Mouse (Mus musculus): ENCODE measurements around the gene Dpf3. TPM values are rescaled to one million over a fixed set of nuclear protein-coding genes. Genes with fewer than 3 reads are reported as not detected.
A peak's percentile ranks its signal among the peaks of the same experiment; 100 is the strongest.

Gene Dpf3
- polyA plus RNA-seq, 1 experiment from 2014 or later: 7.8 TPM

DNA sequence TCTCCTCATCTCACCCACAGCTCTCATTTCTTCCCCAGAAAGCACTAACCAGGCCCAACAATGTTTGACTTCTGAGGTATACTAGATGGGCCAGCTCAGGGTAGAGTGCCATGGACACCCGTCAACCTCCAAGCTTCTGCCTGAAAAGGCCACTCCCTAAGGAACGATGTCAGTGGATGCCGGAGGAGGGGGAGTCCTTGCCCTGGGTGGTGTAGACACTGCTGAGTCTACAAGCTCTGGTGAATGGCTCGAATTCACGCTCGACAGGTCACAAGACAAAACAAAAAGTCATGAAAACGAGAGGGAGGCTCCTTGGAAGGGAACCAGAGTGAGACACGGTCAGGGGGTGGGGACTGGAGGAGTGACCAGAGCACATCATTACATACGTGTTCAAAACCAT, 17.4 kb downstream of the Dpf3 start:
- Histone ChIP-seq H3K4me2 (ENCODE audit: low read length) (no peak overlapping the region), H3K4me1 (replicated peaks; ENCODE audit: insufficient read depth, low read length) (peaks cover 19% of the 10 kb centered on the region), H3K27ac (no peak overlapping the region; the same call in 1 of the 2 replicates), H3K9me3 (replicated peaks; ENCODE audit: low read length) (no peaks in the 10 kb centered on the region), H3K4me3 (replicated peaks; ENCODE audit: low read depth, low read length) (no peak overlapping the region), H3K36me3 (ENCODE audit: insufficient read depth, low read length) (no peaks in the 10 kb centered on the region), H3K9ac (ENCODE audit: low read depth, low read length) (no peak overlapping the region), H3K27me3 (ENCODE audit: insufficient read depth, low read length) (no peaks in the 10 kb centered on the region)
- TF ChIP-seq CTCF (IDR thresholded peaks at IDR 0.05; ENCODE audit: low read depth): no peak
- DNase-seq (ENCODE audit: low spot score) (peak; percentile 66), ATAC-seq (replicated peaks; ENCODE audit: low FRiP score, low read depth) (0 out of 2 replicates have a peak, but pooled peaks have one; percentile 12)
- 42% methylated on average over 9 of the region's 9 CpGs for WGBS

DNA sequence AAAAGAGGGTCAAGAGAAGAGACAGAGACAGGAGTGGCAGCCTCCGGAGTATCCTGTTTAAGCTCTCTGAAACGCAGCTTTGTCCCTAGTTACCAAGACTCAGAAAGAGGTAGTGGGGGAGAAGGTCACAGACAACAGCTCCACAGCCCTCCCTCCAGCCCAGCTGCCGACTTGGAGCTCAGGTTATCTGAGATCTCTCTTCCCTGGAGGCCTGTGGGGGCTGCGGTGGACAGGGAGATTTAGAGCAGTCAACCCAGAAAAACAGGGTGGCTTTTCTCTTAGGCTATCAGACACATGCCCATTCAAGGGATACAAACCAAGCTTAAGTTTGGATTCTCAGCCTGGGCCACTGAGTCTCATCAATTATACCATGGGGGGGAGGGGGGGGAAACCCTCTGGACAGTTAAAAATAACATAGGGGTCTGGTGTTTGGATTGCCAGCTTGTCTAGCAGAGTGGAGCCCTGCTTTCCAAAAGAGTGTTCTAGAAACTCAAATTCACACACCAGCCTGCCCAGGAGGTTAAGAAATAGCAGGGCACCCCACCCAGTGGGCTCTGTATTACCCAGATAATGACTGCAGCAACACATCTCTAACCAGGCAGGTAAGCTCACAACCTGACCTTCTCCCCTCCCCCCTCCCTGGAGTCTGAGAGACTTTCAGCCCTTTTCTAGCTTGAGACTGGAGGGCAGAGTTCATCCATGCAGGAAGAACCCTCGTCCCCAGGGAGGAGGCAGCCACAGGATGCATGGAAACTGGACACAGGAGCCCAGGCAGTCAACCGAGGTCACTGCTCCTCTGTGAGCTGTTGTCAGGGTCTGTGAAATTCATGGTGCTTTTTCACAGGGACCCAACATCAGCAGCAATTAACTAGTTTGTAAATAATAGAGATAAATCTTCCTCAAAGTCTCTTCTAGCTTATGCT, 20.7 kb downstream of the Dpf3 start:
- TF ChIP-seq CTCF (IDR thresholded peaks at IDR 0.05; ENCODE audit: low read depth): no peak
- ATAC-seq (replicated peaks; ENCODE audit: low FRiP score, low read depth) (peak; percentile 80), DNase-seq (ENCODE audit: low spot score) (peak; percentile 90)
- no peak overlapping the region for H3K4me2 ChIP-seq (ENCODE audit: low read length)
- H3K4me3 ChIP-seq (replicated peaks; ENCODE audit: low read depth, low read length): no peak overlapping the region
- peaks cover 14% of the 10 kb centered on the region for H3K4me1 ChIP-seq (replicated peaks; ENCODE audit: insufficient read depth, low read length)
- H3K9me3 ChIP-seq (replicated peaks; ENCODE audit: low read length): no peaks in the 10 kb centered on the region
- H3K27ac ChIP-seq: peak overlapping the region; percentile 81
- no peaks in the 10 kb centered on the region for H3K36me3 ChIP-seq (ENCODE audit: insufficient read depth, low read length)
- H3K9ac ChIP-seq (ENCODE audit: low read depth, low read length): no peak overlapping the region
- WGBS: 7% methylated on average over 6 of the region's 6 CpGs
- no peaks in the 10 kb centered on the region for H3K27me3 ChIP-seq (ENCODE audit: insufficient read depth, low read length)

DNA sequence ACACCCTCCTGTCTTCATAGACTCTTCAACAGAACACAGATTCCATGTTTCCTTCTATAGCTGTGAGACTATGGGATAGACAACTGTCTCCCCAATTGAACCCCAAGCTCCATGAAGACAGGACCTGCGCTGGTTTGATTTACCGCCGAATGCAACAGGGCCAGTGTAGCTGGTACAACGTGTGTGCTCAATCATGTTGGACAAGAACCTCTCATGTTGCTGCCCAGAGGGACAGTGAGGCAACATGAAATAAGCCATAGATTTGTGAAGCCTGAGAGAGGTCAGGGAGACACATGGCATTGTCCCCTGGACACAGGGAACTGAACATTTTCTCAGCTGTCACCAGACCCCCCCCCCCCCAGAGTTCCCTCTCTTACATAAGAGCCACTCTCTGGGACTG, 21.5 kb downstream of the Dpf3 start:
- TF ChIP-seq CTCF (IDR thresholded peaks at IDR 0.05; ENCODE audit: low read depth): no peak
- WGBS: 56% methylated on average over 4 of the region's 4 CpGs
- H3K9me3 ChIP-seq (replicated peaks; ENCODE audit: low read length): no peaks in the 10 kb centered on the region
- H3K4me2 ChIP-seq (ENCODE audit: low read length): no peak overlapping the region
- H3K36me3 ChIP-seq (ENCODE audit: insufficient read depth, low read length): no peaks in the 10 kb centered on the region
- no peaks in the 10 kb centered on the region for H3K27me3 ChIP-seq (ENCODE audit: insufficient read depth, low read length)
- no peak overlapping the region for H3K4me3 ChIP-seq (replicated peaks; ENCODE audit: low read depth, low read length)
- H3K9ac ChIP-seq (ENCODE audit: low read depth, low read length): no peak overlapping the region
- peaks cover 14% of the 10 kb centered on the region for H3K4me1 ChIP-seq (replicated peaks; ENCODE audit: insufficient read depth, low read length)
- H3K27ac ChIP-seq: peak overlapping the region; percentile 81; the same call in 1 of the 2 replicates
- ATAC-seq (replicated peaks; ENCODE audit: low FRiP score, low read depth): no peak
- DNase-seq (ENCODE audit: low spot score): no peak

DNA sequence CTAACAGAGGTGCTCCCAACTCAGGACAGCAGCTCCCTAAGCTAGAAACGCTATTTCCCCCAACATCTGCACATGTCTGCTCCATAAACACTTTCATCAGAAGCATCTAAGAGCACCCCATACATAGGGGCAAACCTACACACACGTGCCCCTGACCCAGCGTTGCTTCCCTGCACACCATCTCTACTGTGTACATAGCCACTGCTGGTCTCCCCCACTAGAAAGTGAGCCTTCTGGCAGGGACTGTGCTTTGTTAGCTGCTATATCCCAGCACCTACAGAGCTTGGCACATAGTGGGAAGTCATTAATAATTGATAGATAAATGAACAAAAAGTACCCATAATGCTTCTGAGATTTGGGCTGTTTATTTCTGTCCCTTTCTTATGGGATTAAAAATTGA, 27.2 kb downstream of the Dpf3 start:
- 55% methylated on average over 3 of the region's 3 CpGs for WGBS
- Histone ChIP-seq H3K9me3 (replicated peaks; ENCODE audit: low read length) (no peaks in the 10 kb centered on the region), H3K36me3 (ENCODE audit: insufficient read depth, low read length) (no peaks in the 10 kb centered on the region), H3K4me2 (ENCODE audit: low read length) (no peak overlapping the region), H3K4me3 (replicated peaks; ENCODE audit: low read depth, low read length) (no peak overlapping the region), H3K27ac (no peak overlapping the region), H3K27me3 (ENCODE audit: insufficient read depth, low read length) (no peaks in the 10 kb centered on the region), H3K4me1 (replicated peaks; ENCODE audit: insufficient read depth, low read length) (no peaks in the 10 kb centered on the region), H3K9ac (ENCODE audit: low read depth, low read length) (no peak overlapping the region)
- no peak for ATAC-seq (replicated peaks; ENCODE audit: low FRiP score, low read depth)
- TF ChIP-seq CTCF (IDR thresholded peaks at IDR 0.05; ENCODE audit: low read depth): no peak
- no peak for DNase-seq (ENCODE audit: low spot score)

DNA sequence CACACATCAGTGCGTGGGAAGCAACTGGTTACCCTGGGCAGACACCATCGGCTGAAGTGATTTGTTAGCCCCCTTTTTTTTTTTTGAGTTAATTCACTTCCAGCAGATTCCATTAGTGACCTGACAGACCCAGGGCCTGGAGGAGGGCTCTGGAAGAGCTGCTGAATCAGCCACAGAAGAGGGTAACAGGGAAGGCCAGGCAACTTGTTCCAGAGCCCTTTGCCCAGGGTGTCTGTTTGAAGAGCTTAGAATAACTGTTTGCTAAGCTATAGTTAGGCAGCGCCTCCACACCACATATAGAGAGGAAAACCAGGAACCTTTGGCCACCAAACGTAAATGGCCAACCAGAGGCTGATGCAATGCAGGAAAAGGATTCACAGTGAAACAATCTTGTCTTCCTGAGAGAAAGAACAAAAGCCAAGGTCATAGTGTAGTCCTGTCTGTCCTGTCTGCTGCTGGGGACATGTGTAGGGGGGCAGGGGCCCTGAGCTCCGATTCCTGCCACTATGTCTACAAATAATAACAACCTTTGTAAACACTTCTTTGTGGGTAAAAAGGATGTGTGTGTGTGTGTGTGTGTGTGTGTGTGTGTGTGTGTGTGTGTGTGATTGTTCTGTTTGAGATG, 32.7 kb downstream of the Dpf3 start:
- no peak overlapping the region for H3K4me3 ChIP-seq (replicated peaks; ENCODE audit: low read depth, low read length)
- H3K9me3 ChIP-seq (replicated peaks; ENCODE audit: low read length): no peaks in the 10 kb centered on the region
- DNase-seq (ENCODE audit: low spot score) (peak; percentile 62), ATAC-seq (replicated peaks; ENCODE audit: low FRiP score, low read depth) (peak; percentile 70)
- H3K27me3 ChIP-seq (ENCODE audit: insufficient read depth, low read length): no peaks in the 10 kb centered on the region
- no peaks in the 10 kb centered on the region; the same call in 1 of the 2 replicates for H3K4me1 ChIP-seq (replicated peaks; ENCODE audit: insufficient read depth, low read length)
- H3K27ac ChIP-seq: peak overlapping the region; percentile 19; the same call in 1 of the 2 replicates
- H3K9ac ChIP-seq (ENCODE audit: low read depth, low read length): no peak overlapping the region
- TF ChIP-seq CTCF (IDR thresholded peaks at IDR 0.05; ENCODE audit: low read depth): no peak
- 32% methylated on average over 5 of the region's 5 CpGs for WGBS
- H3K36me3 ChIP-seq (ENCODE audit: insufficient read depth, low read length): no peaks in the 10 kb centered on the region
- H3K4me2 ChIP-seq (ENCODE audit: low read length): no peak overlapping the region

DNA sequence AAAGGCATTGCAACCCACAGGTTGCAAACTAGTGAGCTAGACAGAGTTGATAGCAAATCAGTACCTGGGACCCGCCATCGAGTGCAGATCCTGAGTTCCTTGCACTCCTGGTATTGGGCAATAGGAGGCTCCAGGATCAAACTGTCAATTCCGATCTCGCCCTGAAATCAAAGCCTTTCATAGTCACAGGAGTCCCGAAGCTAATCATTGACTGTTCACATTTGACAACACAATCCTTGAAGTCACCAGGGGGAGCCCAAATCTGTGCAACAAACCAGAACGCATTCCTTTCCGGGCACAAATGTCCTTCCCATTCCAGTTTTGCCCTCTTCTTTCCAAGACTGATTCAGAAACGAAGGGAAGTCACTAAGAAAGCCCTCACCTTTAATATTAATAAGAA, 35.7 kb downstream of the Dpf3 start:
- WGBS: 45% methylated on average over 8 of the region's 8 CpGs

More for the DNA sequence above, 35.7 kb downstream of the Dpf3 start:
- H3K27ac ChIP-seq: no peak overlapping the region
- H3K4me1 ChIP-seq (replicated peaks; ENCODE audit: insufficient read depth, low read length): no peaks in the 10 kb centered on the region; the same call in 1 of the 2 replicates
- no peaks in the 10 kb centered on the region for H3K27me3 ChIP-seq (ENCODE audit: insufficient read depth, low read length)
- DNase-seq (ENCODE audit: low spot score) (peak; percentile 43), ATAC-seq (replicated peaks; ENCODE audit: low FRiP score, low read depth) (no peak)
- no peaks in the 10 kb centered on the region for H3K36me3 ChIP-seq (ENCODE audit: insufficient read depth, low read length)
- H3K4me2 ChIP-seq (ENCODE audit: low read length): no peak overlapping the region
- H3K9me3 ChIP-seq (replicated peaks; ENCODE audit: low read length): no peaks in the 10 kb centered on the region
- H3K9ac ChIP-seq (ENCODE audit: low read depth, low read length): no peak overlapping the region
- TF ChIP-seq CTCF (IDR thresholded peaks at IDR 0.05; ENCODE audit: low read depth): peak; percentile 54
- no peak overlapping the region for H3K4me3 ChIP-seq (replicated peaks; ENCODE audit: low read depth, low read length)
